Mouse (Mus musculus): ENCODE data around the gene Slc22a20. TPM values are rescaled to one million over a fixed set of nuclear protein-coding genes. Genes with fewer than 3 reads are reported as not detected.

Slc22a20 gene
- polyA plus RNA-seq, 1 experiment from 2014 or later = not detected

GRCm38 (mm10) chr19:5957371-5957770 is 28.6 kb downstream of the Slc22a20 start:
- Histone ChIP-seq H3K36me3 (replicated peaks) (no peaks in the 10 kb centered on the region), H3K9me3 (no peaks in the 10 kb centered on the region), H3K27ac (no peak overlapping the region), H3K4me2 (no peak overlapping the region), H3K9ac (no peak overlapping the region), H3K27me3 (replicated peaks) (no peaks in the 10 kb centered on the region), H3K4me3 (no peak overlapping the region), H3K4me1 (peaks cover 2% of the 10 kb centered on the region)
- WGBS = 91% methylated on average over 5 of the region's 5 CpGs
- no peak for ATAC-seq (replicated peaks)

GRCm38 (mm10) chr19:5956685-5957084 is 29.3 kb downstream of the Slc22a20 start:
- Histone ChIP-seq H3K27me3 (replicated peaks) (no peaks in the 10 kb centered on the region), H3K9me3 (no peaks in the 10 kb centered on the region), H3K9ac (no peak overlapping the region), H3K4me2 (no peak overlapping the region), H3K4me1 (no peaks in the 10 kb centered on the region), H3K27ac (no peak overlapping the region), H3K36me3 (replicated peaks) (0 out of 2 replicates have a peak, but pooled peaks cover 3% of the 10 kb centered on the region), H3K4me3 (no peak overlapping the region)
- 17% methylated on average over 3 of the region's 3 CpGs for WGBS
- no peak; the same call in 1 of the 2 replicates for ATAC-seq (replicated peaks)

GRCm38 (mm10) chr19:5955704-5956670 is 30.0 kb downstream of the Slc22a20 start:
- H3K27ac ChIP-seq = no peak overlapping the region
- 90% methylated on average over 28 of the region's 28 CpGs for WGBS

GRCm38 (mm10) chr19:5954936-5955335 is 31.0 kb downstream of the Slc22a20 start:
- no peak for ATAC-seq (replicated peaks)
- Histone ChIP-seq H3K9me3 (no peaks in the 10 kb centered on the region), H3K36me3 (replicated peaks) (0 out of 2 replicates have a peak, but pooled peaks cover 6% of the 10 kb centered on the region), H3K9ac (no peak overlapping the region), H3K4me3 (no peak overlapping the region), H3K4me1 (no peaks in the 10 kb centered on the region), H3K4me2 (no peak overlapping the region), H3K27me3 (replicated peaks) (no peaks in the 10 kb centered on the region), H3K27ac (no peak overlapping the region)
- WGBS = 98% methylated on average over 10 of the region's 10 CpGs

More at GRCm38 (mm10) chr19:5955704-5956670, 30.0 kb downstream of the Slc22a20 start:
- H3K9ac ChIP-seq = no peak overlapping the region
- no peaks in the 10 kb centered on the region for H3K27me3 ChIP-seq (replicated peaks)
- 0 out of 2 replicates have a peak, but pooled peaks cover 6% of the 10 kb centered on the region for H3K36me3 ChIP-seq (replicated peaks)
- H3K4me3 ChIP-seq = no peak overlapping the region
- H3K4me2 ChIP-seq = no peak overlapping the region
- ATAC-seq (replicated peaks) = no peak
- H3K9me3 ChIP-seq = no peaks in the 10 kb centered on the region
- no peaks in the 10 kb centered on the region for H3K4me1 ChIP-seq

- no peak overlapping the region for H3K27ac ChIP-seq
- H3K9ac ChIP-seq = no peak overlapping the region
- H3K4me1 ChIP-seq = no peaks in the 10 kb centered on the region
- H3K9me3 ChIP-seq = no peaks in the 10 kb centered on the region
- H3K4me3 ChIP-seq = no peak overlapping the region
- WGBS = 92% methylated on average over 22 of the region's 22 CpGs
- no peaks in the 10 kb centered on the region for H3K27me3 ChIP-seq (replicated peaks)
- H3K4me2 ChIP-seq = no peak overlapping the region
- 0 out of 2 replicates have a peak, but pooled peaks cover 6% of the 10 kb centered on the region for H3K36me3 ChIP-seq (replicated peaks)
- ATAC-seq (replicated peaks) = no peak
These were observed 31.8 kb downstream of the Slc22a20 start for GRCm38 (mm10) chr19:5954031-5954710.

GRCm38 (mm10) chr19:5953201-5953770 is 32.7 kb downstream of the Slc22a20 start:
- H3K27me3 ChIP-seq (replicated peaks) = no peaks in the 10 kb centered on the region
- H3K36me3 ChIP-seq (replicated peaks) = 0 out of 2 replicates have a peak, but pooled peaks cover 6% of the 10 kb centered on the region
- 93% methylated on average over 19 of the region's 19 CpGs for WGBS
- H3K4me3 ChIP-seq = no peak overlapping the region
- no peak overlapping the region for H3K27ac ChIP-seq
- H3K9me3 ChIP-seq = no peaks in the 10 kb centered on the region
- no peaks in the 10 kb centered on the region for H3K4me1 ChIP-seq
- ATAC-seq (replicated peaks) = no peak
- H3K4me2 ChIP-seq = no peak overlapping the region
- no peak overlapping the region for H3K9ac ChIP-seq

- ATAC-seq (replicated peaks) = no peak
- H3K9me3 ChIP-seq = no peaks in the 10 kb centered on the region
- 0 out of 2 replicates have a peak, but pooled peaks cover 6% of the 10 kb centered on the region for H3K36me3 ChIP-seq (replicated peaks)
- WGBS = 91% methylated on average over 13 of the region's 13 CpGs
- no peak overlapping the region for H3K4me2 ChIP-seq
- H3K4me1 ChIP-seq = no peaks in the 10 kb centered on the region
- no peak overlapping the region for H3K27ac ChIP-seq
- no peak overlapping the region for H3K9ac ChIP-seq
- no peak overlapping the region for H3K4me3 ChIP-seq
- no peaks in the 10 kb centered on the region for H3K27me3 ChIP-seq (replicated peaks)
These were observed 33.8 kb downstream of the Slc22a20 start for GRCm38 (mm10) chr19:5952071-5952691.

- ATAC-seq (replicated peaks) = no peak
- Histone ChIP-seq H3K9me3 (no peaks in the 10 kb centered on the region), H3K4me1 (no peaks in the 10 kb centered on the region), H3K27ac (no peak overlapping the region), H3K27me3 (replicated peaks) (no peaks in the 10 kb centered on the region), H3K4me3 (no peak overlapping the region), H3K36me3 (replicated peaks) (0 out of 2 replicates have a peak, but pooled peaks cover 6% of the 10 kb centered on the region), H3K4me2 (no peak overlapping the region), H3K9ac (no peak overlapping the region)
- WGBS = 93% methylated on average over 16 of the region's 16 CpGs
These were observed 34.3 kb downstream of the Slc22a20 start for GRCm38 (mm10) chr19:5951631-5952030.

- Histone ChIP-seq H3K36me3 (replicated peaks) (0 out of 2 replicates have a peak, but pooled peaks cover 6% of the 10 kb centered on the region), H3K27ac (no peak overlapping the region), H3K9ac (no peak overlapping the region), H3K27me3 (replicated peaks) (no peaks in the 10 kb centered on the region), H3K4me1 (no peaks in the 10 kb centered on the region), H3K4me2 (no peak overlapping the region), H3K4me3 (no peak overlapping the region), H3K9me3 (no peaks in the 10 kb centered on the region)
- WGBS = 94% methylated on average over 11 of the region's 11 CpGs
- no peak for ATAC-seq (replicated peaks)
These were observed 35.7 kb downstream of the Slc22a20 start for GRCm38 (mm10) chr19:5950218-5950617.

- no peak for ATAC-seq (replicated peaks)
- WGBS = 85% methylated on average over 8 of the region's 8 CpGs
These were observed 40.1 kb downstream of the Slc22a20 start for GRCm38 (mm10) chr19:5945891-5946290.

GRCm38 (mm10) chr19:5945027-5945426 is 40.9 kb downstream of the Slc22a20 start:
- 88% methylated on average over 7 of the region's 7 CpGs for WGBS

More at GRCm38 (mm10) chr19:5945891-5946290, 40.1 kb downstream of the Slc22a20 start:
- Histone ChIP-seq H3K9ac (no peak overlapping the region), H3K27me3 (replicated peaks) (no peaks in the 10 kb centered on the region), H3K9me3 (no peaks in the 10 kb centered on the region), H3K4me2 (no peak overlapping the region), H3K27ac (no peak overlapping the region), H3K4me3 (no peak overlapping the region), H3K4me1 (no peaks in the 10 kb centered on the region), H3K36me3 (replicated peaks) (no peaks in the 10 kb centered on the region)

More at GRCm38 (mm10) chr19:5945027-5945426, 40.9 kb downstream of the Slc22a20 start:
- no peak overlapping the region for H3K27ac ChIP-seq
- no peak overlapping the region for H3K9ac ChIP-seq
- no peaks in the 10 kb centered on the region for H3K27me3 ChIP-seq (replicated peaks)
- no peaks in the 10 kb centered on the region for H3K9me3 ChIP-seq
- no peak for ATAC-seq (replicated peaks)
- no peaks in the 10 kb centered on the region for H3K4me1 ChIP-seq
- H3K36me3 ChIP-seq (replicated peaks) = no peaks in the 10 kb centered on the region
- H3K4me2 ChIP-seq = no peak overlapping the region
- no peak overlapping the region for H3K4me3 ChIP-seq

All from midbrain, embryonic 15.5 days (tissue).